Mouse (Mus musculus) R1 (cell line): ENCODE data around the gene Lrp8.

Experiments
- DNase-seq: peaks from one replicate; pipeline ENCODE4 v3.0.0-alpha.2; 2018; ENCODE audit warnings: low read depth, low spot score

Lrp8 gene

DNA sequence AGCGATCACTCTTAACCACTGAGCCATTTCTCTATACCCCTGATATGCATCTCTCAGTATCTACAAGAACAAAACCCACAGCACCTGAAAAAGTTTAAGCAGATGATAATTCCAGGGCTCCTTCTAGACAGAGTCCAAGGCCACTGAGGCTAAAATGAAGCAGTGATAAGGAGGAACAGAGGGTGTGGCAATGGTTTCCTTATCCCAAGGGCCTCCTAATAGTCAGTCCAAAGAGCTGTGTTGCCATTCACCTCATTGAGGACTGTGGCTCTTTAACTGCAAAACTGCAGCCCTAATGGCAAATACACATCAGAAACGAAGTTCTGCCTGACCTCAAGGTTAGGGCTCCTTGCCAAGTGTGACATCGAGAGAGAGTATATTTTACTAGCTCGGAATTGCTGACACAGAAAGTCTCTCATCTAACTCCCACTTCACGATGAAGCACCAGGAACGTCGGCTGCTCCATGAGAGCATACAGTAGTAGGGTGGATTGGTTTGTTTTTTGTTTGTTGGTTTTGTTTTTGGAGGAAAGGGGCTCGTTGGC is 119.2 kb downstream of the Lrp8 start:
- DNase-seq: no peak

DNA sequence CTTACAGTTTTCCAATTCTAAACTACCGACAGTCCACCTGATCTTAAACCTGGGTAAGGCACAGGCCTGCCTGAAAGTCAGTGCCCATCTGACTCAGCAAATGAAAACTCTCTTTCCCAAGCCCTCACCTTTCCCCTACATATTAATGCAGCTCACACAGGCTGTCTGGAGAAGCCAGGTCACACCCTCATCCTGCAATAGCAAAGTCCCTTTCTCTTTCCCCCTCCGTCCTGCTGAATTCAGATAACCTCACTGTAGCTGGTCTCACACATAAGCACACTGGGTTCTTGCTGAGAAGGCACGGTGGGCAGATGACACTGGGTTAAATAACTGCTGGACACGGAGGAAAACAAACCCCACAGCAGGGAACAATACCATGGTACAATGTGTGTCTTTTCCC is 119.9 kb downstream of the Lrp8 start:
- DNase-seq: no peak

DNA sequence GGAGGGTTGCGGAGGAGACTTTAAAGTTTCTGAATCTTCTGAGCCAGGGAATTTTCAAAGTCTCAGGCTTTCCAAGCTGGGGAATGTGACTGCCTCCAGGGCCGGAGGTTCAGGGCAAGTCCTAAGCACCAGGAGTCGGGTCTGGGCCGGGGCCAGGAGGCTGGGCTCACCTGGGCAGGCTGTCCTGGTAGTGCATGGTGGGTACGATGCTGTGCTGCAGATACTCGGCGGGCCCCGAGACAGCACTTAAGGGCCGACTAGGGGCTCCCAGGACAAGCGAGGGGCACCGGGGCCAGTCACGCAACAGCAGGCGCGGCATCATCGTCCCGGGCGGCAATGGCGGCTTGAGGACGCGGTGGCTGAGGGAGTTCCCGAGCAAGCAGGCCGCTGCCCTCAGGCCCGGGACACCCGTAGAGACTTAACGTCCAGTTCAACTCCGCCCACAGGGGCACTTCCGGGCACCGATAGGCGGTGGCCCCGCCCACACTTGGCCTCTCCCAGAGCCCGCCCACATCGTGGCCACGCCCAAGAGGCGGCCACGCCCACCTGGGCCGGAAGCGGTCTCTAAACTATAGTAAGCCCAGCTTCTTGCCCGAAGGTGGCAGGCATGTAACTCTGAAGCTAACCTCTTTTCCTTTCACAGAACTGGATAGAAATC is 121.2 kb downstream of the Lrp8 start, which contains the start of gene Cpt2:
Gene Cpt2, minus strand, starts transcription at position 466 of the 658 bp plus-strand sequence.
- peak; percentile 89 for DNase-seq

- no peak for DNase-seq
Observed at GRCm38 (mm10) chr4:107923803-107924194, 121.7 kb downstream of the Lrp8 start.
